Mouse (Mus musculus) E14TG2a.4 (cell line): ENCODE data around the gene Atp6v0b.

Experiments
- CTCF ChIP-seq: conservative IDR thresholded peaks from 2 replicates; pipeline ENCODE4 v1.5.1; 2014; ENCODE audit warnings: low read length
- NANOG ChIP-seq: IDR thresholded peaks from 2 replicates; pipeline ENCODE4 v1.6.1; 2014; ENCODE audit warnings: borderline replicate concordance, low read length, mixed read lengths
- POU5F1 ChIP-seq: IDR thresholded peaks from 2 replicates; pipeline ENCODE4 v1.6.1; 2014; ENCODE audit warnings: low read length, borderline replicate concordance

DNA sequence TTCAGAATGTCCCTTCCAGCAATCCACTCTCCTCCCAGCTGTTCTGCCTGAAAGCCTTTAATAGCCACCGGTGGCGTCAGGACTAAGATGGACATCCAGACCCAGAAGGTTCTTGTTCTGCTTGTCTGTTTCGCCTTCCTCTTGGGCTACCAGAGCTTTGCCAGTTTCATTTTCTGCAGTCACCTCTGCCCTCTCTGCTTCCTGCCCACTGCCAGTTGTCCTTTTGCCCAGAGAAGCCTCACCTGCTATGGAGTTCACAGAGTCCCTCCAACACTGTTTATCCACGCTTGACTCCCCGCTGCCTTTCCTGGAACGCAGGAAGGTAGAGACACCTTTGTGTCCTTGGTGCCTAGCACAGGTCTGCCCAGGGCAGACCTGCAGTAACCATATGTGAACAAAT lies 47.8 kb downstream of the Atp6v0b start:
- no peak for TF ChIP-seq CTCF
- no peak for TF ChIP-seq POU5F1
- TF ChIP-seq NANOG = no peak
